Mouse (Mus musculus): ENCODE results near the gene Dbil5.

DNA sequence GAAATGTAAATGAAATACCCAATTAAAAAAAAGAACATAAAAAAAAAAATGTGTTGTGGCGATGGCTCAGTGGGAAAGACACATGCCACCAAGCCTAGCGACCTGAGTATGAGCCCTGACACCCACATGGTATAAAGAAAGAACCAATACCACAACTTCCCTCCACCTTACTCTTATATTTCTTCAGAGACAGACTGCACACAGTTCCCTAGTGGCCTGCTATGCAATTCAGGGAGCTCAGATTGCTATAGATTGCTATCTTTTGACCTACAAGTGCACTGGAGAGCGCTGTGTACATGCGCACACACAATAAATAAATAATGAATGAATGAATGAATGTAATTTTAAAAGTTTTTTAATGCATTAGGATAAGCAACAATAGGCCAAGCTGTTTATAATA lies 33.7 kb upstream of the Dbil5 start:
- no peak for TF ChIP-seq CTCF (IDR thresholded peaks at IDR 0.05; ENCODE audit: control insufficient read depth, insufficient read depth, insufficient replicate concordance, low read depth, low read length)
- TF ChIP-seq POLR2A (IDR thresholded peaks at IDR 0.05; ENCODE audit: control insufficient read depth, low read depth, low read length): no peak

Data from testis, adult 2 months (tissue).